Mouse (Mus musculus): ENCODE measurements around the gene Gm8947. TPM values are rescaled to one million over a fixed set of nuclear protein-coding genes. Genes with fewer than 3 reads are reported as not detected.

Gm8947 gene
- polyA plus RNA-seq, 1 experiment from 2014 or later, result not detected

GRCm38 (mm10) chr1:151236141-151236930 is 44.2 kb downstream of the Gm8947 start:
- H3K4me1 ChIP-seq, result no peaks in the 10 kb centered on the region
- H3K27ac ChIP-seq, result no peak overlapping the region
- no peaks in the 10 kb centered on the region for H3K36me3 ChIP-seq (ENCODE audit: poor library complexity, severe bottlenecking)
- H3K4me3 ChIP-seq, result no peak overlapping the region
- H3K9me3 ChIP-seq (replicated peaks), result 0 out of 2 replicates have a peak, but pooled peaks cover 4% of the 10 kb centered on the region
- ATAC-seq, result no peak
- no peaks in the 10 kb centered on the region for H3K27me3 ChIP-seq
- 77% methylated on average over 13 of the region's 13 CpGs for WGBS
- no peak overlapping the region for H3K9ac ChIP-seq
- no peak overlapping the region for H3K4me2 ChIP-seq

GRCm38 (mm10) chr1:151237780-151238179 is 45.6 kb downstream of the Gm8947 start:
- Histone ChIP-seq H3K4me2 (no peak overlapping the region), H3K4me3 (no peak overlapping the region), H3K4me1 (no peaks in the 10 kb centered on the region), H3K9ac (no peak overlapping the region), H3K9me3 (replicated peaks) (0 out of 2 replicates have a peak, but pooled peaks cover 4% of the 10 kb centered on the region), H3K27ac (no peak overlapping the region), H3K27me3 (no peaks in the 10 kb centered on the region), H3K36me3 (ENCODE audit: poor library complexity, severe bottlenecking) (no peaks in the 10 kb centered on the region)
- WGBS, result 90% methylated on average over 3 of the region's 3 CpGs
- no peak for ATAC-seq

GRCm38 (mm10) chr1:151243332-151243731 is 51.2 kb downstream of the Gm8947 start:
- H3K27ac ChIP-seq, result no peak overlapping the region
- WGBS, result 90% methylated on average over 4 of the region's 4 CpGs
- H3K4me3 ChIP-seq, result no peak overlapping the region
- no peak overlapping the region for H3K4me2 ChIP-seq
- no peak overlapping the region for H3K9ac ChIP-seq
- H3K36me3 ChIP-seq (ENCODE audit: poor library complexity, severe bottlenecking), result no peaks in the 10 kb centered on the region
- no peaks in the 10 kb centered on the region for H3K27me3 ChIP-seq
- H3K9me3 ChIP-seq (replicated peaks), result 0 out of 2 replicates have a peak, but pooled peaks cover 4% of the 10 kb centered on the region
- no peak for ATAC-seq
- H3K4me1 ChIP-seq, result no peaks in the 10 kb centered on the region

Other genes starting within 250 kb of the Gm8947 start
- gene Hmcn1, start 198.9 kb upstream of the Gm8947 start, polyA plus RNA-seq (2015; fragmentation: Nextera tagmentation; extraction: Ambion mirVana), result 1.1 and 1.2 TPM in 2 replicates
- 0.14 and 0.25 TPM in 2 replicates for gene Gm47985, start 9.8 kb upstream of the Gm8947 start, polyA plus RNA-seq (2015; fragmentation: Nextera tagmentation; extraction: Ambion mirVana)
- gene Gm47995, start 6.1 kb downstream of the Gm8947 start, polyA plus RNA-seq (2015; fragmentation: Nextera tagmentation; extraction: Ambion mirVana), result not detected in 2 replicates
- gene 3110040M04Rik, start 11.7 kb downstream of the Gm8947 start, polyA plus RNA-seq (2015; fragmentation: Nextera tagmentation; extraction: Ambion mirVana), result not detected in 2 replicates
- not detected in 2 replicates for gene Gm47996, start 17.8 kb downstream of the Gm8947 start, polyA plus RNA-seq (2015; fragmentation: Nextera tagmentation; extraction: Ambion mirVana)
- gene Ivns1abp, start 152.1 kb downstream of the Gm8947 start, polyA plus RNA-seq (2015; fragmentation: Nextera tagmentation; extraction: Ambion mirVana), result 364 and 394 TPM in 2 replicates
- gene Swt1, start 236.1 kb downstream of the Gm8947 start, polyA plus RNA-seq (2015; fragmentation: Nextera tagmentation; extraction: Ambion mirVana), result 26.9 and 30.0 TPM in 2 replicates
- gene Trmt1l, start 236.2 kb downstream of the Gm8947 start, polyA plus RNA-seq (2015; fragmentation: Nextera tagmentation; extraction: Ambion mirVana), result 48.4 and 51.3 TPM in 2 replicates

Data from forebrain, embryonic 13.5 days (tissue).